Mouse (Mus musculus): ENCODE results near the gene Arih1.

DNA sequence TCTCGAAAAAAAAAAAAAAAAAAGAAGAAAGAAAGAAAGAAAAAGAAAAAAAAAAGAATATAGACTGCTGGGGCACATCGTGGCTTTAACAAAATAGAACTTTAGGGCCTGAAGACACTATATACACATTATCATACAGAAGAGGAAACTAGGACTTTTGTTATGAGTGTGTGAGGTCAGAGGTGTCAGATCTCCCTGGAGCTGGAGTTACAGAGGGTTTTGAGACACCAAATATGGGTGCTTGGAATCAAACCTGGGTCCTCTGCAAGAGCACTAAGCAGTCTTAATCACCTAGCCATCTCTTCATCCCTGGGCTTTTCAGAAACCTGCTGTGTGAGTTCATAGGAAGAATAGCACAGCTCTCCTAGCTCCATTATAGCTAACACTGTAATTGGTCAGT is 47.0 kb upstream of the Arih1 start:
- TF ChIP-seq CTCF (IDR thresholded peaks at IDR 0.05; ENCODE audit: insufficient read depth, low read length) (no peak), POLR2A (IDR thresholded peaks at IDR 0.05; ENCODE audit: borderline replicate concordance, extremely low read depth, low read depth, low read length) (no peak)
